Mouse (Mus musculus): ENCODE results near the gene Hira.
"Not testable (repeated sequence)": the region's sequence is repeated elsewhere in the genome, so short reads cannot be mapped to it uniquely, and the experiment has no call there.

Hira gene

DNA sequence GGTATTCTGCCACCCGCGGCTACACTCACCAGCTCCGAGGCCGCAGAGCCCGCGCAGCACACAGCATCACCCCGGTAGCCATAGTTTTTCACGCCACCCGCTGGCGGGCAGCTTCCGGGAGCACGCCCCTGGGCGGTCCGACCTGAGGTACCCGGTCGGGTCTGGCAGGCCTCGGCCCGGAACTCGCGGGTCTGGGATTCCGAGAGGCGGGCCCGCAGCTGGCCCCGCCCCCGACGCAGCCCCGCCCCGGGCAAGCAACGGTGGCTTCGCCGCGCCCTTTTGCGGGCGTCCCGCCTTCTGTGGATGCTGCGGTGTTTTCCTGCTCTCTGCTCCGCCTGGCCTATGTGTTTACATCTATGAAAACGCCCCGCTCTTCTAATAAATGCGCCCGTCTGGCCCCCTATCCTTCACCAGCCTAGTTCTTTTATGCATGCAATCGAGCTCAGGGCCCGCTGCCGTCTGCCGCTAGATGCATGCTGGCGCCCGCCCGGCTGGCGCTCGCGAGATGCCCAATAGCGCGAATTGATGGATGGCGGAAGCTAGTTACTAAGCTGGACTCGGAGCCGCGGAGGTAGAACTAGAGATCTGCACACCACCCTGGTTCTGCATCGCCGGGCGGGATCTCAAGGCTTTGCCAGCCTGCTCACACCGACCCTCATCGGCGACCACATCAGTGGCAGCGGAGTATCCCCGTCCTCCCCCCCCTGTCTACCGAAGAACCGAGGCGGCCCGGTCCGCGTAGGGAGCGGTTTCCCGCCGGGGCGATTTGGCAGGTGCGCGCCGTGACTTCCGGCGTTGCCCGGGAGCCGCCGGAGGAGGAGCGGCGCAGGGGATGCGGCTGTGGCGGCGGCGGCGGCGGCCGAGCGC, at the start of gene Hira, which contains the start of gene Mrpl40:
Hira (plus strand) TSS at position 596 of the 867 bp plus-strand sequence.
Mrpl40 (minus strand) TSS at position 421 of the 867 bp plus-strand sequence.
- peak; percentile 81 for DNase-seq (ENCODE audit: low read depth, low spot score)

DNA sequence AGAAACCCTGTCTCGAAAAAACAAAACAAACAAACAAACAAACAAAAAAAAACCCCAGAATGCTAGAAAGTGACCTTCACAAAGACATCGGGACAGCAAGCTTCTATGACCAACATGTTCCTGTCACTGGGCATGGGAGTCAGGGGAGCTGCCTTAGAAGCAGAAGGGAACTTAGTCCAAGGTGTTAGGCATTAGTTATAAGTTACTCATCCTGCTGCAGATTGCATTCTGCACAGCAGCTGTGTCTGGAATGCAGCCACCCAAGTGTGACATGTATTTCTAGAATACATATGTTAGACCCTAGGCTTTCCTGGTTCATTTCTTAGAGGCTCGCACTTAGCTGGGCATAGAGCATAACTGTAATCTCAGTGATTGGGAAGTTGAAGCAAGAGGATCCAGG, 48.2 kb upstream of the Hira start:
- DNase-seq (ENCODE audit: low read depth, low spot score), result no peak

DNA sequence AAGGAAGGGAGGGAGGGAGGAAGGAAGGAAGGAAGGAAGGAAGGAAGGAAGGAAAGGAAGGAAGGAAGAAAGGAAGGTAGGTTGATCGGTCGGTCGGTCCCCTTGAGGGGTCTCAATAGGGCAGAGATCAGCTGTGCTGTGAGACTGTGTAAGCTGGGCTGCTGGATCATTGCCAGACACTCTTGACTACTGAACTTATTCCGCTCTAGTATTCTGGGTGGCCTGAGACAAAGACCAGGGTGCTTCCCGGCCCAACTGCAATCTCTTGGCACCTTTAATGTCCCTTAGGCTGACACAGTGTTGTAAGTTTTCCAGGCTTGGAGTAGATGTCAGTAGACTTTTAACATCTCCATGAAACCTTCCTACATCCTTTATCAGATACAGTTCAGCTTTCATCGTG, 47.7 kb upstream of the Hira start:
- no peak for DNase-seq (ENCODE audit: low read depth, low spot score)

DNA sequence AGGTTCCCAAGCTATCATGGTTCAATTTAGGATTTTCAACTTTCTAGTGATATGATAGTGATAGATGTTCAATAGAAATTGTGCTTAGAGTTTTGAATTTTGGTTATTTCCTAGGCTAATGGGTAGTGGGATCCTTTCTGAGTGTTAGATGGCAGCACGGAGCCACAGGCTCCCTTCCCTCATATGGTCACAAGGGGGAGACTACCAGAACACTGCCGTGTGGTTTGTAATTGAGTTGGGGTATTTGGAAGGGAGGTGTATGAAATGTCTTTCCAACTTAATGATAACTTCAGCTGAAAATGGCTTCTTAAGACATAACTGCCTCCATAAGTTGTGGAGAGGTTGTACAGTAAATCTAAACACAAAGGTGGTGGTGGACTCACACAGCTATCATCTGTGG, 43.4 kb upstream of the Hira start:
- DNase-seq (ENCODE audit: low read depth, low spot score), result no peak

DNA sequence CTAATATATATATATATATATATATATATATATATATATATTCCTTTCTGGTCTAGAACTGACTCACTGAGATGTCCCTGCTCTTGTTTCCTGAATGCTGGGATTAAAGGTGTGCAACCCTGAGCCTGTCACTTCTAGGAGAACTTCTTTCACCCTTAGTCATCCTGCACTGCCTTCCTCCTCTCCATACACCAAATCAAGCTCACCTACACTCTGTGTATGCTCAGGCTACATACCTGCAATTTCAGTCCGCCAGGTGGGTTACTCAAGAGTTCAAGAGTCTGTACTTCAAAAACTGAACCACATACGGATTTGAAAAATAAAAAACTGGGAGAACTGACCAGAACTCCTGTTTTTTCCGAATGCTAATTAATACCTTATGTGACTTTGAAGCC, 40.8 kb upstream of the Hira start:
- DNase-seq (ENCODE audit: low read depth, low spot score), result no peak

DNA sequence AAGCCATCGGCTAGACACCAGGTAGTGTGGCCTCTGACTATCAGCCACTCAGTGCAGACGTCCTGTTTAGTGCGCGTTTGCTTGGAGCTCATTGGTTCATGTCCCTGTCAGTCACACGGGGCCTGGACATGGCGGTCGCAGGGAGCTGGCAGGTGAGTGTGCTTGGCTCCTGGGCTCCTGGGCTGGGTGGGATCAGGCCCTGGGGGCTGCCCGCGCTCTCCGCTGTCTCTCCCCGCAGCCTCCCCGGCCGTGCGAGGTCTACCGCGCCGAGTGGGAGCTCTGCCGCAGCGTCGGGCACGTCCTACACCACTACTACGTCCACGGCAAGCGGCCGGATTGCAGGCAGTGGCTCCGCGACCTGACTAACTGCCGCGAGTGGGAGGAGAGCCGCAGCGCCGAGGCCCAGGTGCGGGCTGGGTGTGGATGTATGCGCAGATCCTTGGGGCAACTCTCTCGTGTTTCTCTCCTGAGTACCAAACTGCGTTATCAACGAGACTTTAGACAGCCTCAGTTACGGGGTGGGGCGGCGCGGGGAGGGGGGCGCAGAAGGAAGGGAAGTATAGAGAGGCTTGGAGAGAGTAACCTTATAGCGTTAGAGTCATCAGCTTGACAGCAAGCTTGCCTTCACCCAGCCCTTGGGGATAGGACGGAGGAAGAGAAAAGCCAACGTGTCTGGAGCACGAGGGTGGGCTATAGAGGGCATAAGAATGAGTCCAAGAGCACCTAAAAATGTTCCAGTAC, 40.2 kb upstream of the Hira start, which contains the start of the genes 2510002D24Rik and Gm28539:
2510002D24Rik (plus strand) TSS at position 111 of the 741 bp plus-strand sequence.
Gm28539 (plus strand) TSS at position 117 of the 741 bp plus-strand sequence.
- peak; percentile 77 for DNase-seq (ENCODE audit: low read depth, low spot score)

DNA sequence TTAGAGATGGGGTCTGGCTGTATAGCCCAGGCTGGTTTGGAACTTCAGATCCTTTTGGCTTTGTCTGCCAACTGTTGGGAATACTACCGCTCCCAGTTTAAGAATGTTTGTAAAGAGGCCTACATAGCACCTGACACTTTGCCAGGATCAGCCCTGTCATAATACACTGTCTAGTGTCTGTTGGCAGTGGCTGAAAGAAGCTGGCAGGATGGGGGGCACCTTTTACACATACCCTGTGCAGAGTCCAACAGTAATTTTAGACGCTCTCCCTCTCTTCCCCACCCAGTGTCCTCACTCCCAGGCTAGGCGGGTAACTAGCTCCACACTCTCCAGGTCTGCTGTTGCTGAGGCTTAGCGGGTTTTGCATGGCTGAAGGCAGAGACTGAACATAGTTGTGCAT, 38.5 kb upstream of the Hira start:
- DNase-seq (ENCODE audit: low read depth, low spot score), result no peak

DNA sequence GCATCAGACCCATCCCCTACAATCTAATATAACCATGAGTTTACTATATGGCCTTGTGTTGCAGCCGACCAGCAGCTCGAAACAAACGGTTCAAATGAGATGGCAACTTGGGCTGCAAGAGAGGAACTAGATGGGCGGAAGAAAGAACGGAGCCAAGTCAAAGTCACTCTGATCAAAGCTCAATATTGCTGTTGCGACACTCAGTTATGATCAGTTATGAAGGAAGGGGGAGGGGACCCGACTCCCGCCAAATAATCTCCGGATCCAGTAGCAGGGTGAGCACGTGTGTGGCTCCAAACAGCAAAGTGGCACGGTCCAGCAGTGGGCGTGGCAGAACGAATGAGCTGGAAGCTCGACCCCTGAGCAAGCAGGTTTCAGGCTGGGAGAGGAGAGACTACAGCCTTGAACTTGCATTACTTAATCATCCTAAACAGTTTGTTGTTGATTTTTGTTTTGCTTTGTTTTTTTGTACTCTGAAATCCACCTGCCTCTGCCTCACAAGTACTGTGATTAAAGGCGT, 30.5 kb upstream of the Hira start:
- no peak for DNase-seq (ENCODE audit: low read depth, low spot score)

DNA sequence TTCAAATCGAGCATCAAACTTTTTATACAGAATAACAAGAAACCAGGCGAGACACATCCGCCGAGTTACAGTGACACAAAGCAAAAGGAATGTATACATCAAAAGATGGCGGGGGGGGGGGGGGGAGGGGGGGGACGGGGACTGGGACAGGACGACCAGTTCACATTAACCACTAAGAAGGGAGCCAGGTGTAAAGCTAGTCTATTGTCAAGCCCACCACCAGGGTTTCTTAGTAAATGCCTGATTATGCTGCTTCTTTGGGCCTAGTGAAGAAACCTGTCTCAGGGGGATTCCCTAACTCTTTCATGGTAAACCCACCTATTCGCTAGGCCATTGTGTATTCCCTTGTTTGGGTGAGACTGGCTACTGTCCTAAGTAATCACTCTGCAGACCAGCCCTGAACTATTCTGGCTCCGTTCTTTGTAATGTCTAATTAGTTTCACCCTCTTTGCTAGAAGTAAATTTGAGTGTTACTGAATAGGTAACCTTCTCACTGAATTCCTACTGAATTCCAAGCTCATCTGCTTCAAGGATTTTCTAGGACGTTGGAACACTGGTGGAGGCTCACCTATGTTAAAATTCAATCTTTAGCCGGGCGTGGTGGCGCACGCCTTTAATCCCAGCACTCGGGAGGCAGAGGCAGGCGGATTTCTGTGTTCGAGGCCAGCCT, 27.2 kb upstream of the Hira start:
- DNase-seq (ENCODE audit: low read depth, low spot score), result not testable (repeated sequence)

DNA sequence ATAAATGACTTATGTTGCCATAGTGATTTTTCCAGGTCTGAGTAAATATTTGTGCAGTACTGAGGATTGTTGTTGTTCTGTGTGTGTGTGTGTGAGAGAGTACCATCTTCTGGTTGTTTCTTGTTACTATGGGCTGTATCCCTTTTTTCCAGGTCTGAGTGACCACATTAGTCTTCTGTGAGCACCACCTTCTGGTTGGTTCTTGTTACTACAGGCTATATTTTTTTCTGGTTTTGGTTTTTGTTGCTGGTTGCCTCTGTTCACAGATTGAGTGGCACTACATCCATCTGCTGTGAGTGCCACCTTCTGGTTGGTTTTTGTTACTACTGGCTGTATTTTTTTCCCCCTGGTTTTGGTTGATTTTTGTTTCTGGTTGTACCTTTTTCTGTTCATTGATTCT, 18.3 kb upstream of the Hira start:
- peak; percentile 54 for DNase-seq (ENCODE audit: low read depth, low spot score)

DNA sequence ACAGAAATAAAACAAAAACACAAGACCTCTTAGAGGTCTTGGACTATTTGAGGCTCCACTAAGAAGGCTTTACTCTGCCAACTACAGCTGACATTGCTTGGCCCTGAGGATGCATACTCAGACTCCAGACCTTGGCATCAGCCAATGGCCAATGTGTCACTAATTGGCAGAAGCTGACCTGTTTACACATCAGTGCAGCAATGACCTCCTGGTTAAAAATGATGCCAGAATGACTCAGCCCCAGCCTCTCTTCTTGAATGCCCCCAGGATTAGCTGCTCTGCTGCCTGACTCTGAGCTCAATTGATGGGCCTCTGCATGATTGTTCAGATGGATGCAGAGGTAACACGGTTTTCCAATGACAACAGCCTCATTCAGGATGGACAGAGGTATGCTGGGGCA, 16.7 kb upstream of the Hira start:
- no peak for DNase-seq (ENCODE audit: low read depth, low spot score)

DNA sequence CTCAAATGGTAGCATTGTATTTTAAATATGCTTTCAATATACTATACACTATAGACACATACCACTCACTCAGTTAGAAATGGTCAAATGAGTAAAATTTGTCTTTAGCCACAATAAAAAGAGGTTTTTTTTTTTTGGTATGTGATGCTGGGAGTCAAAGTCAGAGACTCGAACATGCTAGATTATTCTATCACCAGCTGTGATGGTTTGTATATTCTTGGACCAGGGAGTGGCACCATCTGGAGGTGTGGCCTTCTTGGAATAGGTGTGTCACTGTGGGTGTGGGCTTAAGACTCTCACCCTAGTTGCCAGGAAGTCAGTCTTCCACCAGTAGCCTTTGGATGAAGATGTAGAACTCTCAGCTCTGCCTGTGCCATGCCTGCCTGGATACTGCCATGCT, 6.3 kb upstream of the Hira start:
- DNase-seq (ENCODE audit: low read depth, low spot score), result peak; percentile 33

DNA sequence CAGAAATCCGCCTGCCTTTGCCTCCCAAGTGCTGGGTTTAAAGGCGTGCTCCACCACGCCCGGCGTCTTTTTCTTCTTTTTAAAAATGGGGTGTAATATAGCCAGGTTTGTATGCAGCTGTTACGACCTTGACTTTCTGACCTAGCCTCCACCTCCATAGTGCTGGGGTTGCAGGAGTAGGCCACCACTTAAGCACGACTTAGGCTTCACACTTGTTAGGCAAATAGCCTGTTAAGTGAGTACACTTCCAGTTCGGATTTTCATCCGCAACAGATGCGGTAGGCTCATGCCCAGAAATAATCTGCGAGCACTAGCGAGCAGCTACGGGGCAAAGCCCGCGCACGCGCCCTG, 771 bp upstream of the Hira start:
- DNase-seq (ENCODE audit: low read depth, low spot score), result no peak

DNA sequence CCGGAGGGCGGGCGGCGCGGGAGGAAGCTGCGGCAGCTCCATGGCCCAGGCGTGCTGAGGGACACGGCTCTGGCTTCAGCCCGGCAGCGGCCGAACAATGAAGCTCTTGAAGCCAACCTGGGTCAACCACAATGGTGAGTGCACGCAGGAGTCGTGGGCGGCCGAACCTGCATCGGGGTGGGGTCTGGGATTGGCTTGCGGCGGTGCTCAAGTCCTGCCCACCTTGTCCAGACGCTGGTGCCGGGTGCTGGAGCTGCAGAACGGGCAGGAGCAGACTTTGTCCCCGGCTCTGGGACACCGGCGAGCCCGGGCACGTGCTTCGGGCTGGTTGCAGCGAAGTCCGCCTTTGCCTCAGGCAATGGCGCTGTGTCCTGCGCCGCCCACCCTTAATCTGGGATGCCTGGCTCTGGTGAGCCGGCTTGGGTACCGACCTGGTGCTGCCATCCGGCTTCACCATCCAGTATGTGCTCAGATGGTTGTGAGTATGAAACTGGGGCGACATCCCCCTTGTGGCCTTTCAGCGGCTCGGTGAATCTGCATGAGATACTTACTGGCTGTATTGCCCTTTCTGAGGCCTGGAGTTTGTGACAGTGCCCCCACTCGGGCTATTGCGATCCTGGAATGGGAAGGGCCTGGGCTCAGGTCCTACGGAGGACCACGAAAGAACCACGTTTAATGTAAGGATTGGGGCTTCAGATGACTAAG, 701 bp downstream of the Hira start:
- DNase-seq (ENCODE audit: low read depth, low spot score), result peak; percentile 40

DNA sequence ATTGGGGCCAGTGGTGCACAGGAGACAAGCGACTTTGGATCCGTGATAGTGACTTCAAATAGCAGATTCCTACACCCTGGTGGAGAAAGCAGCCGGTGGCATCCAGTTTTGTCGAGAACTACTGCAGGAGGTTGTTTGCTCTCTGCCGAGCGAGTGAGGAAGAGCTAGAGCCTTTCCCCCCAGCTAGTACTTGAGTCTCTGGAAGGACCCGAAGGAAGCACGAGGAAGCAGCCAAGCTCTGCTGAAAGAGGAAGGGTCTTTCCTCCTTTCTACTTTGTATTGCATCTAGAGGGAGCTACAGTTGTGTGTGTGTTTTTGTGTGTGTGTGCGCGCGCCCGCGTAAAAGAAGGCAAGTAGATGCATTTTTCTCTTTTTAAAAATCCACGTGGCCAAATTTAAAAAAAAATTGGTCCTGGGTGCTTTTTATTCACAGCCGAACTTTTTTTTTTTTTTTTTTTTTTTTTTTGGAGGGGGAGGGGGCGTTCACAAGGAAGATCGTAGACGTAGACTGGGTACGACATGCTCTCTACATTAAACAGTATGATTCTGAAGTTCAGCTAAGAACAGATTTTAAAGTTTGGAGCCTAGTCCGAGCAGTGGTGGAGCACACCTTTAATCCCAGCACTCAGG, 1.4 kb downstream of the Hira start:
- DNase-seq (ENCODE audit: low read depth, low spot score), result no peak

DNA sequence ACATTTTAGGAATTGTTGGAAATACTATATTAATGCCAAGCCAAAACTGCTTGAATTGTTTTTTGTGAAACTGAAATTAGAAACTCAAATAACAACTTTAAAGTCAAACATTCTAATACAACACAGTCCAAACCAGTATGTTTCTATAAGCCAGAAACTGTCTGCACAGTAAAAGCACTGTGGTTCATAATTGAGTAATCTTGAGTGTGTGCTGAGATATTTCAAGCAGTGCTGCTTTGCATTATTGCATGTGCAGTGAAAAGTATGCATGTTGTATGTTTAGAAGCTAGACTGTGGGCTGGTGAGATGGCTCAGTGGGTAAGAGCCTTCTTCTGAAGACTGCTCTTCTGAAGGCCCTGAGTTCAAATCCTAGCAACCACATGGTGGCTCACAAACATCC, 7.2 kb downstream of the Hira start:
- DNase-seq (ENCODE audit: low read depth, low spot score), result no peak

DNA sequence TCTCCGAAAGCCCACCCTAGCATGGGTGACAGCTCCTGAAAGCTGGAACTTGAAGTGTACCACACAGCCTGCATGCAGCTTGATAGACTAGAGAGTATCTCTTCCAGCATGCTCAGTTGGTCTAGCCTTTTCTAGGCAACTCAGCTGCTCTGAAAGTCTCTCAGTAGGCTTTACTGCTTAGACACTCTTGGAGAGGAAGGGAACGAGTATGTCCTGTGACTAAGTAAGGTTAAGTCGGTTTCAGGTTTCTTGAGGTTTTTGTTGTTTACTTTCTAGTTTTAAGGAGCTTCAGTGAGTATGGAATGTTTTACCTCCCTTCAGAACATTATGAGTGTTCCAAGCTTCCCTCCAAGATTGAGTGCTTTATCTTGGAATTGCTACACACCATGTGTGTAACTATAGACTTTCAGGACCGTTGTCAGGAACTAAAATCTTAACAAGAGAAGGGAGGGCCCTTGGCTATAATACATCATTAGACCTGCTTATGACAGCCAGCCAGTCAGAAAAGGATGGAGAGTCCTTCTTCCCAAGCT, 17.1 kb downstream of the Hira start:
- DNase-seq (ENCODE audit: low read depth, low spot score), result no peak

DNA sequence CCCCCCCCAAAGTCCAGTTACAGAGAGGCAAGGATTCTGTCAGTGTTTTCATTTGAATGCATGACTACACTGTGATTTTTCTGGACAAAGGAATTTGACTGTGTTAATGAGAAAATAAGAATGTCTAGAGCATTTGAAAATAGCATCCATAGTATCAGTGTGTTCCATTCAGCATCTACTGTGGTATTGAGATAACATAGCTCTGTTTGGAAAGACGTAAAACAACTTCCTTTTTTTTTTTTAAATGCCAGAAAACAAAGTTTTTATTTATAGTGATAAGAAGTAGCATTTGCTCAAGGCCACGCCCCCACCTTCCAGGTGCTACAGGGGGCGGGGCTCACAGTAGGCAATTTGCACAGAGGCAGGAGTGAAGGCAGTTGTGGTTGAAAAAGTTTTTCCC, 18.4 kb downstream of the Hira start:
- no peak for DNase-seq (ENCODE audit: low read depth, low spot score)

DNA sequence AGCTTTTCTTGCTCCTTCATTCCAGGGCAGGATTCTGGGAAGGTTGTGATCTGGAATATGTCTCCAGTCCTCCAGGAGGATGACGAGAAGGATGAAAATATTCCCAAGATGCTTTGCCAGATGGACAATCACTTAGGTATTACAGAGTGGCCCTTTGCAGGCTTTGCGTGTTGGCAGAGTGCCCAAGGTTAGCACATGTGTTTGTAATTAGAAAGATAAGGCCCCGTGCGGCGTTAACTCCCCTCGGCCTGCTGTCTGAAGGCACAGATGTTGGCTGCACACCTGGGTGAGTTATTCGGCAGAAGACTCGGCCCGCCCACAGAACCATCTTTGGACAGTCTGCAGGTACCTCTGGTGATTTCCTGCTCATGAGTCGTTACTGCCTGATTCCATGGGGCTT, 19.6 kb downstream of the Hira start:
- no peak for DNase-seq (ENCODE audit: low read depth, low spot score)

DNA sequence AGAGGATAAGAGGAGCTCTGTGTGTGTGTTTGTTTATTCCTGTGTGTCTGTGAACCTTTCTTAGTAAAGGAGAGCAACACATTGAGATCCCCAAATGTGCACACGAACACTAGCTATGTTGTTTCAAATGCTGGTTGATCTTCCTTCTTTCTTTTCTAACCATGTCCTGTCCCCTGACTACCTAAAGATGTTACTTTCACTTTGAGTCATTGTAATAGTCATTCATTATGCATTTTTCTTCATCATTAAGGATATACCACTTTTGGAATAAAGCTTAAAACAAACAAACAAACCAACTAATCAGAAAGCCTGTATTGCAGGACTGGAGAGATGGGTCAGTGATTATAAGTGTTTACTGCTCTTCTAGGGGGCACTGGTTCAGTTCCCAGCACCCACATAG, 28.8 kb downstream of the Hira start:
- no peak for DNase-seq (ENCODE audit: low read depth, low spot score)

DNA sequence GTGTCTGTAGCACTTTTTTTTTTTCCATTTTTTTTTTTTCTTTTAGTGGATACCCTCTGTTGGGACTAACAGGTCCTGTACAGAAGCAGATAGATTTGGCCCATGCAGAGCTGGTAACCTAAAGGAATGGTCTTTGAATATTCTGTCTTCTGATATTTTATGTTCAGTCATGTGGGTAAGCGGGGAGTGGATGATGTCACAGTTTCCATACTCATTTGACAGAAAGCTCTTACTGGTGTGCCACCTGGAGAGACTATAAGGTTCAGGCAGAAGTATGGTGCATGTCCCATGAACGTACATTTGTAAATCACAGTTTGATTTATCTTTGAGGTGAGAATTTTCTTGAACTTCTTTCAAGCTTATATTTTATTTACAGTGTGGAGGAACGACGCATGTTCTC, 39.2 kb downstream of the Hira start:
- DNase-seq (ENCODE audit: low read depth, low spot score), result no peak

All from c-Kit-negative CD71-positive TER-119-positive erythroid progenitor cells, embryonic 14.5 days (primary cell).